Mouse (Mus musculus) fibroblast of lung, adult 2 months (primary cell): ENCODE data around the gene Lin54.

Experiments used
- DNase-seq: peaks from one replicate; pipeline ENCODE4 v3.0.0-alpha.2; 2011; ENCODE audit warnings: low read depth

Lin54 gene

GRCm38 (mm10) chr5:100418077-100418476, 82.4 kb downstream of the Lin54 start:
- DNase-seq = no peak

- DNase-seq = peak; percentile 89
Measured at GRCm38 (mm10) chr5:100415761-100416590, 84.5 kb downstream of the Lin54 start, which contains the start of gene Sec31a. Gene Sec31a (minus strand): TSS chr5:100416234.

- DNase-seq = no peak
Measured at GRCm38 (mm10) chr5:100414474-100415196, 85.8 kb downstream of the Lin54 start.

- DNase-seq = no peak
Measured at GRCm38 (mm10) chr5:100412886-100413285, 87.6 kb downstream of the Lin54 start.

- no peak for DNase-seq
Measured at GRCm38 (mm10) chr5:100410281-100410680, 90.2 kb downstream of the Lin54 start.

GRCm38 (mm10) chr5:100408485-100408884, 92.0 kb downstream of the Lin54 start:
- no peak for DNase-seq

GRCm38 (mm10) chr5:100396753-100397152, 103.7 kb downstream of the Lin54 start:
- DNase-seq = no peak

GRCm38 (mm10) chr5:100393681-100394080, 106.8 kb downstream of the Lin54 start:
- peak; percentile 24 for DNase-seq

- DNase-seq = no peak
Measured at GRCm38 (mm10) chr5:100392436-100392955, 107.9 kb downstream of the Lin54 start.
